Mouse (Mus musculus) adrenal gland (tissue): ENCODE data around the gene Chodl.

Experiments used
- intact Hi-C: fragments of 180-260 bp; cut with DNase I; formaldehyde crosslinking; loops from one replicate; pipeline ENCODE4 v1.15.1; 2025
- long read RNA-seq, 2 experiments: library from polyadenylated mRNA; unstranded; transcript quantifications; one replicate each; pipeline ENCODE4 v2.0.0; 2020; ENCODE audit warnings: borderline replicate concordance in 1 of 2; ENCODE audit not compliant: insufficient replicate concordance in 1 of 2

Gene Chodl
- long read RNA-seq, experiment 1 = 0 reads
- long read RNA-seq, experiment 2, partial matches to known transcripts = 0 of 1 reads
- long read RNA-seq, experiment 2, other reads (novel, unspliced or antisense) = 0 of 1 reads

DNA sequence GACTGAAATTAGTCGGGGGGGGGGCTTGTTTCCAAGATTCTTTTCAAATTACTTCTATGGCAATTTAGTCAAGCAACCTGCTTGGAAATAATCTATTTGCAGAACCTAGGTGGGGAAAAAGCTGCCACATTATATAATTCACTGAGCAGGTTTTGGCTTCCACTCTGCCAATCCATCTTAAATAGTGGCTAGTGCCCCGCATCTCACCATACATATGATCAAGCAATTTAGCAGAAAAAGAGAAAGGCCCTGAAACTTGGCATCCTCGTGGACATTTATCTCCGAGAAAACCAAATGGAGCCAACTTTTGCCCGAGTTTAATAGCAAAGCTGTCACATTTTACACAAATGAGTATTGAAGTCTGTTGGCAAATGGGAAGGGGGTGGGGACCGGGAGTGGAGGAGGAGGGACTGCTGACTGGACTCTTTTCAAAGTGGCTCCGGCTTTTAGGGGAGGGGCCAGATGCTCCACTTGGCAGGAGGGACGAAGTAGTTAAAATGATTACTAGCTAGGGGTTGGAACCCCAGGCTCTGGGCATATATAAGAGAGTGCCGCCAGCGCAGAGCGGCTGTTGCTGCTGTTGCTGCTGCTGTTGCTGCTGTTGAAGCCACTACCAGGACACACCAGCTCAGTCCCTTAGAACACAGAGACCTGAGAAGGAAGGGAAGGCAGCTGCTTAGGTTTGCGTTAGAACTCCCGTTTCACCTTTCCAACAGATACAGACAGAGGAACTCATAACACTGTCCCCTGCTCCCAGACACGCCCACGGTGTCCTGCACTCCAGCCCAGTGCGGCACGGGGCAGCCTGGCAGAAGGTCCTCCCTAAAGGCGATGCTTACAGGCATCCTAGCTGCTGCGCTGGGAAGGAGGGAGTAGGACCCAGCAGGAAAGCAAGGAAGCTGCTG, at the start of gene Chodl:
Gene Chodl, plus strand, starts transcription at position 567 of the 905 bp plus-strand sequence.
- intact Hi-C loops = no loop called here

- intact Hi-C loops = no loop called here
These were observed 8.1 kb upstream of the Chodl start for GRCm38 (mm10) chr16:78922644-78923043.

DNA sequence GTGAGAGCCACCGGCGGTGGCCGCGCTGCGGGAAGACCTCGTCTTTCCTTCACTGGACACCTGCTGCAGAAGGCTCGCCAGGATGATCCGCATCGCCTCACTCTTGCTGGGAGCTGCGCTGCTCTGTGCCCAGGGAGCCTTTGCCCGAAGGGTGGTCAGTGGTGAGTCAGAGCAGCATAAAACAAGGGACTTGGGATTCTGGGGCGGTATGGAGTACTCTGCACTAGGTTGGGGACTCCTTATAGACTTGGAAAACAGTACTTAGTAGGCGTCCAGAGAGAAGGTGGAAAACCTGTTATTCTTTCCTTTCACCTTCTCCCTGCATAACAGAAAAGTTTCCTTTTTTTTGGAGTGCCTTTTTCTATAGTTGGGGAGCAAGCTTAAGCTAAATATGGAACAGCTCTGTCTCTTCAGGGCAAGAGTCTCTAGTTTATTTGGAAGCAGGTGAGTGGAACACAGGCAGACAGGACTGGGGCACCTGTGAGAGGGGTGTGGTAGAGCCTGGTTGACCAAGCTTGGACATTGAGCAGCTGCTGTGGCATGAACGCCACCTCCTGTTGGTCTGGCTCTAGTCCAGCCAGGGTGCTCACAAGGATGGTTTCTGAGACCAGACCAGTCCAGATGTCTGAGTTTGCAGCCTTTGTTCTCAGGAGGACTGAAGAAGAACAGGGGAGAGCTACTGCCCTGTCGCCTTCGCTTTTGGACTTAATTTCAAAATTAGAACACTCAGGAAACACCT, 708 bp downstream of the Chodl start:
- intact Hi-C loops = no loop called here

DNA sequence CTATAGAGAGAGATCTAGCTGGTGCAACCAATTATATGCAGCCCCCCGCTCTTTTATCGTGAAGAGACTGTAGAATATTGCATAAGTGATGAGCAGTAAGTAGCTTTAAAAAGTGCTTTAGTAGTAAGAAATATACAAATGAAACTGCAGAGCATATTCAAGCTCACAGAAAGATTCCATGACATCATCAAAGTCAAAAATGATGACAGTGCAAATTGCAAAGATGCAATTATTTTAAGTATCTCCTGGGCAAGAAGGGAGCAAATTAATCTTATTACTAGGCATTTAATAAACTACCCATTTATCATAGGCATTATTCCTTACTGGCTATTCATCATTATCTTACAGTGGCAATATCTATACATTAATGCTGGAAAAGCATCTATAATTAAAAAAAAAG, 3.5 kb downstream of the Chodl start:
- intact Hi-C loops = no loop called here

DNA sequence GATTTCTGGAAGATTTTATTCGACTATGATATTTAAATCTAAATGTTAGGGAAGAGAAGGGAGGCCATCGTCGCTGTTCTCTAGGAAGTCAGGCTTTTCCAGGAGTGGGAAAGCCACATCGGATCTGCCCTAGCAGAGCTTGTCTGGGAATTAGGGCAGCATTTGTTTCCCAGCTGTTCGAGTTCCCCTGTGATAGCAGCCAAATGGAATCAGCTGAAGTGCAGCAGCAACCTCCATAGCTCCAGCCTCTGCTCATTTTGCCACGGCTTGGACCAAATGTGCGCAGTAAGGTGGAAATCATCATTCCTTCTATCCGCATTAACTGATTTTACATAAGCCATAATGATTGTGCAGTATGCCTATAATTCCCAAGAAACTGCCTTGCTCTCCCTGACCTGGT, 7.0 kb downstream of the Chodl start:
- intact Hi-C loops = no loop called here

DNA sequence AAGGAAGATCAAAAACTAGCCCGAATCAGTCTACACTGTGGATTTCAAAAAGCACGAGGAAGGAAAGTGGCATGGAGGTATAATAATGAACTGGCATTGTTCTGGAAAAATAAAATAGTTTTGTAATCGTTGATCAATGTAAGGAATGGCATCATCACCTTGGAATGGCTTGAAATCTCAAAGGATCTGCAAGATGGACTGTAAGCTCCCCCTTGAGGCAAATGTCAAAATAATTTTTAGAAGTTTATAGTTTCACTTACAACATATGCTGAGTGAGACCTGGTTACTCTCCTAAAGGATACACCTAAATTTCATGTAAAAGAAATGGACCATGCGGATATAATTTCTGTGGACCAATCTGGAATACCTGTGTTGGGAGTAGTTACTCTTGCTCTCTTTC, 19.6 kb downstream of the Chodl start:
- intact Hi-C loops = no loop called here

GRCm38 (mm10) chr16:78957434-78957833, 26.7 kb downstream of the Chodl start:
- intact Hi-C loops = no loop called here

GRCm38 (mm10) chr16:78969091-78969731, 38.5 kb downstream of the Chodl start:
- intact Hi-C loops = loop anchor here (5.0 kb wide), 1 partner anchor 93 kb away; no protein-coding TSS in a partner anchor

DNA sequence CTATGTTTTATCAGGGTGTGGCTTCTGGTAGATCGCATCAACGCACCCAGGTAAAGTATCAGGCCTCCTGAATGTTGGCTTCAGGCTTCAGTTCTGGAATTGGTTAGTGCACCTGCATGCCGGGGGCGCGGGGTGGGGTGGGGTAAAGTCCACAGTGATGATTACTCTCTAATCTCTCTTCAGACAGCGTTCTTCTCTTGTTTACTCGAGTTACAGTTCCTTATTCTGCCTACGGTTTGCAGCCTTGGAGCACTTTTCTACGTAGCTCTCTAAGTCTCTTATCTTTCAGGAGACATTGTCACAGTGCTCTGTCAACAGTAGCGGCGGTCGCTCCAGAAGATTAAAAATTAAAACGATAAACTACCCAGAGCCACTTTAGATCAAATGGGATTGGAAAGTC, 43.4 kb downstream of the Chodl start:
- intact Hi-C loops = no loop called here

GRCm38 (mm10) chr16:78976384-78976783, 45.6 kb downstream of the Chodl start:
- intact Hi-C loops = no loop called here
